Mouse (Mus musculus) hindbrain, embryonic 15.5 days (tissue): ENCODE measurements around the gene Flt1. TPM values are rescaled to one million over a fixed set of nuclear protein-coding genes. Genes with fewer than 3 reads are reported as not detected.
A peak's percentile ranks its signal among the peaks of the same experiment; 100 is the strongest.

ENCODE experiments used
- ATAC-seq: fragments of 200-750 bp; cut with Nextera tagmentation; 2 replicates; pipeline ENCODE4 v1.8.0; 2017; ENCODE audit warnings: low read depth, moderate number of reproducible peaks, moderate TSS enrichment; ENCODE audit not compliant: low FRiP score
- H3K27ac ChIP-seq: fragments of 300-500 bp; sonication (generic); replicated peaks from 2 replicates; pipeline ENCODE4 v1.5.1; 2015; ENCODE audit warnings: mild to moderate bottlenecking, inconsistent platforms
- H3K27me3 ChIP-seq: fragments of 300-500 bp; sonication (generic); 2 replicates; pipeline ENCODE4 v1.6.1; 2015; ENCODE audit warnings: control low read depth, inconsistent platforms
- H3K36me3 ChIP-seq: fragments of 300-500 bp; sonication (generic); 2 replicates; pipeline ENCODE4 v1.6.1; 2015; ENCODE audit warnings: control low read depth, inconsistent platforms
- H3K4me1 ChIP-seq: fragments of 300-500 bp; sonication (generic); replicated peaks from 2 replicates; pipeline ENCODE4 v1.6.1; 2015; ENCODE audit warnings: control low read depth, inconsistent platforms
- H3K4me2 ChIP-seq: fragments of 300-500 bp; sonication (generic); 2 replicates; pipeline ENCODE4 v1.6.1; 2015; ENCODE audit warnings: moderate library complexity, mild to moderate bottlenecking, inconsistent platforms
- H3K4me3 ChIP-seq: fragments of 300-500 bp; sonication (generic); 2 replicates; pipeline ENCODE4 v1.5.1; 2015; ENCODE audit warnings: mild to moderate bottlenecking, inconsistent platforms
- H3K9ac ChIP-seq: fragments of 300-500 bp; sonication (generic); 2 replicates; pipeline ENCODE4 v1.6.1; 2015; ENCODE audit warnings: inconsistent platforms
- H3K9me3 ChIP-seq: fragments of 300-500 bp; sonication (generic); 2 replicates; pipeline ENCODE4 v1.6.1; 2016; ENCODE audit warnings: control low read depth, inconsistent platforms
- WGBS: fragments of 180-500 bp; shearing (Covaris S2); methylation state at CpG from one replicate; pipeline ENCODE4 v1.1.7; 2015; 5-methylcytosine and 5-hydroxymethylcytosine counted together
- polyA plus RNA-seq: library from polyadenylated mRNA; unstranded; fragments of >200 nt; fragmentation: Nextera tagmentation; extraction: Ambion mirVana; gene quantifications from 2 replicates; pipeline ENCODE4 v1.2.1, GENCODE M21; 2015

Flt1 gene
- polyA plus RNA-seq, 1 experiment from 2014 or later, result 16.0 TPM

- H3K27me3 ChIP-seq, result peaks cover 42% of the 10 kb centered on the region
- peaks cover 25% of the 10 kb centered on the region for H3K4me1 ChIP-seq
- peak overlapping the region; percentile 48 for H3K4me2 ChIP-seq
- H3K9ac ChIP-seq, result no peak overlapping the region
- 2% methylated on average over 15 of the region's 15 CpGs for WGBS
- no peaks in the 10 kb centered on the region for H3K36me3 ChIP-seq
- peak overlapping the region; percentile 15 for H3K4me3 ChIP-seq
- ATAC-seq, result no peak
- H3K9me3 ChIP-seq, result no peaks in the 10 kb centered on the region
- no peak overlapping the region for H3K27ac ChIP-seq
These were observed 22.3 kb upstream of the Flt1 start for GRCm38 (mm10) chr5:147748081-147748581.

- no peaks in the 10 kb centered on the region for H3K9me3 ChIP-seq
- peaks cover 10% of the 10 kb centered on the region for H3K4me1 ChIP-seq
- H3K27me3 ChIP-seq, result peaks cover 18% of the 10 kb centered on the region
- H3K4me3 ChIP-seq, result no peak overlapping the region
- no peak overlapping the region for H3K4me2 ChIP-seq
- WGBS, result 92% methylated on average over 21 of the region's 21 CpGs
- H3K27ac ChIP-seq, result no peak overlapping the region
- no peak for ATAC-seq
- H3K36me3 ChIP-seq, result no peaks in the 10 kb centered on the region
- H3K9ac ChIP-seq, result no peak overlapping the region
These were observed 19.3 kb upstream of the Flt1 start for GRCm38 (mm10) chr5:147744900-147745653.

DNA sequence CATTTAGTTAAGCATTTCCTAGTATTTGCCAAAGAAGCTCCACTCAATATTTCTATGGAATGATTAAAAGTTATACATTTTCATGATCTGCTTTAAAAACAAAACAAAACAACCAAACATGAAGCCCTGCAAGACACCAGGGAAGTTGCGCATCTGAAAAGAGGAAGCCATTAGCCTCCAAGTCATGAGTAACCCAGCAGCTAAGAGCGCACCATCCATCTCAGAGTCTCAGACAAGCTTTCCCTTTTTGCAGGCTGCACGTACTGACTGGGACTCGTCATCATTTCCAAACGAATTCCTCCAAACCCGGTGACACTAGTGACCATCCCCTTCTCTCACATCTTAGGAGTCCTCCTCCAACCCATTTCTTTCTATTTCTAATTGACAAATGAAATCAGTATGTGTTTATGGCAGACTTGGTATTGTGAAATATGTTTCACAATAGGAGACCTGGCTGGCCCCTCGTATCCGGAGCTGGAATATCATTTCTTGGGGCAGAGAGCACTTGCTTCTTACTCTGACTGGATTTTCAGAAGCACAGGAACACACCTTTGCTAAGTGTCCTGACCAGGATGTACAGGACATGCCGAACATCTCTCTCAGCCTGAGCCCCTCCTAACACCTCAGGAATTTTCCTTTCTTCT, 16.8 kb upstream of the Flt1 start:
- Histone ChIP-seq H3K27ac (no peak overlapping the region), H3K9ac (no peak overlapping the region), H3K9me3 (no peaks in the 10 kb centered on the region), H3K4me2 (no peak overlapping the region), H3K36me3 (no peaks in the 10 kb centered on the region), H3K4me1 (no peaks in the 10 kb centered on the region), H3K4me3 (no peak overlapping the region), H3K27me3 (0 out of 2 replicates have a peak, but pooled peaks cover 2% of the 10 kb centered on the region)
- WGBS, result 82% methylated on average over 9 of the region's 9 CpGs
- ATAC-seq, result no peak

GRCm38 (mm10) chr5:147736766-147737280, 11.0 kb upstream of the Flt1 start:
- no peak overlapping the region for H3K4me3 ChIP-seq
- no peaks in the 10 kb centered on the region for H3K27me3 ChIP-seq
- ATAC-seq, result no peak
- no peaks in the 10 kb centered on the region for H3K4me1 ChIP-seq
- no peak overlapping the region for H3K27ac ChIP-seq
- no peaks in the 10 kb centered on the region for H3K36me3 ChIP-seq
- 75% methylated on average over 8 of the region's 8 CpGs for WGBS
- H3K9ac ChIP-seq, result no peak overlapping the region
- H3K9me3 ChIP-seq, result peaks cover 4% of the 10 kb centered on the region; the same call in 1 of the 2 replicates
- H3K4me2 ChIP-seq, result no peak overlapping the region

DNA sequence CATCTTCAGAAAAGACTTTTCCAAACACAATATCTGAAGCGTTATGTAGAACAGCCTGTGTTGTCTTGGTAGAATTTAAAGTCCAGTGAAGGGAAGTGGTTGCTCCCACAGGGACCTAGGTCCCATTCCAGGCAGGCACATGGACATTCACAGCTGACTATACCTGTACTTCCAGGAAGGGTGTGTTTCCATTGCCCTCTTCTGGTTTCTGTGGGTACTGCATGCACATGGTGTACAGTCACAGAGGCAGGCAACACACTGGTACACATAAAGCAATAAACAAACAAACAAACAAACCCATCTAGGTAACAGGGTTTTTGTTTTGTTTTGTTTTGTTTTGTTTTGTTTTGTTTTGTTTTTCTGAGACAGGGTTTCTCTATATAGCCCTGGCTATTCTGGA, 7.9 kb upstream of the Flt1 start:
- peaks cover 4% of the 10 kb centered on the region; the same call in 1 of the 2 replicates for H3K9me3 ChIP-seq
- no peaks in the 10 kb centered on the region for H3K4me1 ChIP-seq
- no peak overlapping the region for H3K4me2 ChIP-seq
- peaks cover 12% of the 10 kb centered on the region for H3K27me3 ChIP-seq
- H3K4me3 ChIP-seq, result no peak overlapping the region
- H3K9ac ChIP-seq, result no peak overlapping the region
- no peak overlapping the region for H3K27ac ChIP-seq
- no peak for ATAC-seq
- no peaks in the 10 kb centered on the region for H3K36me3 ChIP-seq
- WGBS, result 98% methylated on average over 1 of the region's 1 CpGs

DNA sequence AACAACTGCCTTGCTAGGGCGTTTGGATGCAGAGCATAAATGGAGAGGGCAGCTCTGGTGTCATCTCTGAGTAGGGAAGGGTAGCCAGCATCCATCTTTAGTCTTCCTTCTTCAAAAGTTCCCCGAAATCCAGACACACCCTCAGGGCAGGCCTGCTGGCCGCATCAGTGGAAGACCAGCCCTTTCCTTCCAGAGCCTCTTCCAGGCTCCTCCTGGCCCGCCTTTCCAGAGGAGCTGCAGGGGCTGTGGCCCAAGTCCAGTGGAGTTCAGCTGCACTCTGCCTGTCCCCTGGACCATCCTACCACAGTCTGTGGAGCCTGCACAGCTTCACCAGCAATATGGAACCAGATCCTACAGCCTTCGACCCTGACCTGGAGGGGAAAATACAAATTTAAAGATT, 7.1 kb upstream of the Flt1 start:
- 88% methylated on average over 5 of the region's 5 CpGs for WGBS
- Histone ChIP-seq H3K36me3 (no peaks in the 10 kb centered on the region), H3K4me2 (no peak overlapping the region), H3K9ac (no peak overlapping the region), H3K27ac (no peak overlapping the region), H3K9me3 (peaks cover 4% of the 10 kb centered on the region; the same call in 1 of the 2 replicates), H3K4me1 (no peaks in the 10 kb centered on the region), H3K27me3 (peaks cover 20% of the 10 kb centered on the region), H3K4me3 (no peak overlapping the region)
- ATAC-seq, result no peak

DNA sequence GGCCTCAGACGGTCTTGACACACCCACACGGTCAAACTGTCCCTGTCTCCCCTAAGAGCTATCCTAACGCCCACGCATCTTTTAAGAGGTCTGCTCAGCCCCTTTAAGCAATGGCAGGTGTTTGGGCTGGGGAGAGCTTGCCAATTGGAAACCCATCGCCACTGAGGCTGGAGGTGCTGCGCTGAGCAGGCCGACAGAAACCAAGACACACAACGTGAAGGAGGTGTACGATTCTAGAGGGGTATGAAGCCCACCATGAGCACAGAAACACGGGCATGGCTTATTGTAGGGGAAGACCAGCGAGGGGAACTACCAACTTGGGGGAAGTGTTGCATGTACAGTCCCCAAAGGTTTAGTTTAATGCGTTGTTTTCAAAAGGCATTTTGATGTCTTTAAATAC, 1.7 kb upstream of the Flt1 start:
- ATAC-seq, result no peak
- Histone ChIP-seq H3K27ac (no peak overlapping the region), H3K9ac (no peak overlapping the region), H3K4me3 (no peak overlapping the region), H3K36me3 (no peaks in the 10 kb centered on the region), H3K27me3 (peaks cover 61% of the 10 kb centered on the region), H3K9me3 (no peaks in the 10 kb centered on the region), H3K4me2 (no peak overlapping the region), H3K4me1 (peaks cover 18% of the 10 kb centered on the region)
- 10% methylated on average over 12 of the region's 12 CpGs for WGBS

DNA sequence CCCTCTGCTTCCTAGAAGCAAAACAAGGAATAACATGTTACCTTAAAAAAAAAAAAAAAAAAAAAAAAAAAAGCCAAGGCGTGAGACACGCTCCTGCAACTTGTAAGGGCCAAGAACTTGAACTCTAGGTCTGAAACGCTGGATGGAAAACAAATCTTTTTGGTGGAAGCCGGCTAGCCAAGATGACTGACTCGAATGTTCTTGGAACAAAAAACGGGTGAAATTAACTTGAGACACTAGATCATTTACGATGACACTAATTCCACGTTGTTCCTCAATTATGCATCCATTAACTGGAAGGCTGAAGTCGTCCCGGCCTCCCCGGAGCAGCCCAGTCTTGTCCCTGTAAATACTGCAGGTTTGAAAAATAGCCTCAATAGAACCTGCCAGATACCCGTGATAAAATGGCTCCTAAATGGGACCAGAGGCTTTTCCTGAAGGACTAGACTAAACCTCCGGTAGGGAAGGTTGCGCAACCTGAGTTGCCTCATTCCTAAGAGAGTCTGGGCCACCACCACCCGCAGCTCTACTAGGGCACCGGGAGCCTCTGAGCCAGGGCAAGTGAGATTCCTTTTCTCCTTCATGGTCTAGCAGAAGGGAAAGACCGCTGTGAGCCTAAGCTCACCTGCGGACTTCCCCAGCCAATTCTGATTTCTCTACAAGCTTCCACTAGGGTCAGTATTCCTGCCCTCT, 1.0 kb upstream of the Flt1 start:
- 3% methylated on average over 18 of the region's 18 CpGs for WGBS
- H3K4me3 ChIP-seq, result peak overlapping the region; percentile 39
- ATAC-seq, result no peak

DNA sequence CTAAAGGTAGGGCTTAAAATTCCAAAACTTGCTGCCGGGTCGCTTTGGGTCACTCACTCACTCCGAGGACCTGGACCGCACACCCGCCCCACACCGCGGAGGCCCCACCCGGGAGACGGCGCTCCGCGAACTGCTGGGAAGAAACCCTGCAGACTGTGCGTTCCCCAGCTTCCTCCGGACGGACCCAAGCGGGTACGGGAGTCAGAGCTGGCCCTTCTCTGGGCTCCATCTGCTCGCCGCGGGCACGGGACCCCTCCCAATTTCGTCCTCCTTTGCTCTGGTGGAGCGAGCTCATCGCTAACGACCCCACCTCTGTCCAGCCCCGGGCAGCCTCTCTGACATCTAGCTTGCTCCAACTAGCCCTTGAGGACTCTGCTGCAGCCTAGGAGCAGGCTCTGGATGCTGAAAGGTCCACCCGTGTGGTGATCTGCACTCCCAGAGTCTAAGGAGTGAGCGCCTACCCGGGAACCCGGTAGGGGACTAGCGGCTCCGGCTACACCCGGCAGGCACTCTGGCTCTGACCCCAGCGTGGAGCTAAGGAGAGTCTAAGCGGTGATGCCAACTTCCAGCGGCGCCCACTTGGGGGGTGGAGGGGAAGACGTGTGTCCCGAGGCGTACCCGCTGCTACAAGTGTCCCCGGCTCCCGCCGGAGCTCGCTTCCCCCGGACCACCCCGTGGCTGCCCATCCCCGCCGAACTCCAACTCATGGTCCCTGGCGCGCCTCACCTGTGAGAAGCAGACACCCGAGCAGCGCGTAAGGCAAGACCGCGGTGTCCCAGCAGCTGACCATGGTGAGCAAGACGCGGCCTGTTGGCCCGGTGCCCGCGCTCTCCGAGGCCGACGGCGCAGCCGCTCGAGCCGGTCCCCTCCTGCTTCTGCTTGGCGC, 623 bp downstream of the Flt1 start:
- peak; percentile 72 for ATAC-seq
- H3K9me3 ChIP-seq, result no peaks in the 10 kb centered on the region
- under 1% methylated on average over 69 of the region's 69 CpGs for WGBS
- peak overlapping the region; percentile 17 for H3K9ac ChIP-seq
- peak overlapping the region; percentile 39 for H3K4me3 ChIP-seq
- H3K27ac ChIP-seq, result no peak overlapping the region
- H3K27me3 ChIP-seq, result peaks cover 79% of the 10 kb centered on the region
- peak overlapping the region; percentile 62 for H3K4me2 ChIP-seq
- H3K36me3 ChIP-seq, result no peaks in the 10 kb centered on the region
- peaks cover 18% of the 10 kb centered on the region for H3K4me1 ChIP-seq

More for the DNA sequence above, 1.0 kb upstream of the Flt1 start:
- Histone ChIP-seq H3K27ac (no peak overlapping the region), H3K4me2 (peak overlapping the region; percentile 62), H3K36me3 (no peaks in the 10 kb centered on the region), H3K4me1 (peaks cover 18% of the 10 kb centered on the region), H3K9ac (no peak overlapping the region), H3K9me3 (no peaks in the 10 kb centered on the region), H3K27me3 (peaks cover 64% of the 10 kb centered on the region)

- H3K4me3 ChIP-seq, result peak overlapping the region; percentile 39; the same call in 1 of the 2 replicates
- H3K9ac ChIP-seq, result no peak overlapping the region
- H3K27me3 ChIP-seq, result peaks cover 83% of the 10 kb centered on the region
- peaks cover 18% of the 10 kb centered on the region for H3K4me1 ChIP-seq
- H3K4me2 ChIP-seq, result no peak overlapping the region
- no peak overlapping the region for H3K27ac ChIP-seq
- ATAC-seq, result no peak
- no peaks in the 10 kb centered on the region for H3K36me3 ChIP-seq
- WGBS, result 2% methylated on average over 14 of the region's 14 CpGs
- no peaks in the 10 kb centered on the region for H3K9me3 ChIP-seq
These were observed 1.4 kb downstream of the Flt1 start for GRCm38 (mm10) chr5:147724391-147724790.

DNA sequence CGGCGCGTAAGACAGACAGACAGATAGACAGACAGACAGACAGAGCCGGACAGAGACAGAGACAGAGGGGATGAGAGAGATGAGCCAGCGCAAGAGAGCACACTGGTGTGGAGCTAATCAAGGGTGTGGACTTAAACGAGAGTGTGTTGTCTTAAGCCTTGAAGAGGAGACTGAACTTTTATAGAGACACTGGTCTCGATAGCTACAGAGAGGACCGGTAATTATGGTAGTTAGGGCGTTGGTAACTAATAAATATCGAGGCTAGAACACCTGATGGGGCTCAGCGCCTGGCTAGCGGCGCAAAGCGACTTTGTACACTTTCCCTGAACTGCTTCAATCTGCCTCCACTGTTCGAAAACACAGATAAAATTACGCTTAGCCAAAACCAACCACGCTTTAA, 2.0 kb downstream of the Flt1 start:
- Histone ChIP-seq H3K27me3 (peaks cover 81% of the 10 kb centered on the region), H3K4me2 (no peak overlapping the region), H3K4me1 (peaks cover 18% of the 10 kb centered on the region), H3K27ac (no peak overlapping the region), H3K9ac (no peak overlapping the region), H3K4me3 (peak overlapping the region; percentile 14; the same call in 1 of the 2 replicates), H3K36me3 (no peaks in the 10 kb centered on the region), H3K9me3 (no peaks in the 10 kb centered on the region)
- ATAC-seq, result no peak
- WGBS, result 6% methylated on average over 17 of the region's 17 CpGs
